Mouse (Mus musculus) embryonic fibroblast, embryonic 13.5 days (primary cell): ENCODE results near the gene Hyal6.

ENCODE experiments used
- CTCF ChIP-seq: IDR thresholded peaks from 2 replicates; pipeline ENCODE4 v1.5.1; 2011; ENCODE audit warnings: mild to moderate bottlenecking, control low read depth, low read length, moderate library complexity, borderline replicate concordance; ENCODE audit not compliant: insufficient read depth
- POLR2A ChIP-seq: IDR thresholded peaks from 2 replicates; pipeline ENCODE4 v1.6.1; 2011; ENCODE audit warnings: low read depth, mild to moderate bottlenecking, control low read depth, low read length, moderate library complexity

DNA sequence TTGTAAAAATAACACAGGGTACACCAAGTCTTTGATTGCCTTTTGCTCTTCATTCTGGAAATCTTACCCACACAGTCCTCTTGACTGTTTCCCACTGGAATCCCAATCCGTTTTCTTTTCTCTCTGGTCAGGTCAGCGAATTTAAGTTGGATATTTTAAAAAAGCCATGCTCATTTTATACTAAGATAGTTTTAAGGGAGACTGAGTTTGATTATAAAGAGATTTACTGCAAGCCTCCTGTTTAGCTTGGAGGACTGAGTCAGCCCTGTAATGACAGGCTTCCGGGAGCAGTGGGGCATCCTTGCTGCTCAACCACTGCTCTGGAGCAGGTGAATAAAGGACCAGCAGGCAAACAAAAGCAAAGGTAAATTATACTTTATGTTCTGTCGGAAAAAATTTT, 15.0 kb downstream of the Hyal6 start, which contains the start of gene Hyal4:
- TF ChIP-seq CTCF (no peak), POLR2A (no peak)
